Mouse (Mus musculus) erythroblast, embryonic 14.5 days (primary cell): ENCODE measurements around the gene Pheta1.

Experiments used
- GATA1 ChIP-seq: IDR thresholded peaks from 2 replicates; pipeline ENCODE4 v1.6.1; 2012; ENCODE audit warnings: low read length, inconsistent platforms, mixed read lengths
- TAL1 ChIP-seq: IDR thresholded peaks from 3 replicates; pipeline ENCODE4 v1.6.1; 2012; ENCODE audit warnings: low read length, inconsistent platforms, mixed read lengths

GRCm38 (mm10) chr5:121853368-121854051 is 4.7 kb downstream of the Pheta1 start:
- no peak for TF ChIP-seq GATA1
- no peak for TF ChIP-seq TAL1
